Mouse (Mus musculus): ENCODE measurements at regions not wholly inside any gene's neighbourhood (a gene's known extent, or its start where the extent isn't known, plus 50 kb on each side); places are given as distances from the start of the nearest gene placed in this dataset.

DNA sequence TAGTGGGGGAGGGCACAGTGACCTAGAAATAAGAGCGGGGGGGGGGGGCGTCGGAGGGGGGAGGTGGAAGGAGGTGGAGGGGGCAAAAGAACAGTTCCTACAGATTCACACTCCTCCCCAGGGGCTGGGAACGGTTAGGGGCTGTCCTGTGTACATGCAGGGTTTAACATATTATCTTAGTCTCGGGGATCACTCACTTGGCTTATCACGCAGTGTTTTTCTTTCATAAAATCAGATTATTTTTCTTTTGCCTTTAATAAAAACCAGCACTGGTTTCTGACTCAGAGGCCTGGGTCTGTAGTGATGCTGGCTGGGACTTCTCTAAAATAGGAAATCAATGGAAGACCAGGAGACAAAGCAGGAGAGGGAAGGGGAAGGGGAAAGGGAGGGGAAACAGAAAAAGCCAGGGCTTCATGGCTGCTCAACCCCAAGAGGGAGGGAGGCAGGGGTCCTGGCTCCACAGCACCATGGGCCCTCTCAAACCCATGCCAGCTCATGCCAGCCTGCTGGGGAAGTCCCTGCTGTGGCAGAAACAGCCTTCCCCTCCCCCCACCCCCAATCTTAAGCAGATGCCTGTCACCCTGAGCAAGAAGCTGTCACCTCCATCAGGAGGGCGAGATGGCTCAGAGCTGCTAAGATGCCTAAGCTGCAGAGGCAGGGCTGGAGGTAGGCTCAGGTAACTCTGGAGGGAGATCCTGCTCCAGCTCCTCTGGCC lies 108.3 kb upstream of the Syt13 start:
- DNase-seq: no peak

DNA sequence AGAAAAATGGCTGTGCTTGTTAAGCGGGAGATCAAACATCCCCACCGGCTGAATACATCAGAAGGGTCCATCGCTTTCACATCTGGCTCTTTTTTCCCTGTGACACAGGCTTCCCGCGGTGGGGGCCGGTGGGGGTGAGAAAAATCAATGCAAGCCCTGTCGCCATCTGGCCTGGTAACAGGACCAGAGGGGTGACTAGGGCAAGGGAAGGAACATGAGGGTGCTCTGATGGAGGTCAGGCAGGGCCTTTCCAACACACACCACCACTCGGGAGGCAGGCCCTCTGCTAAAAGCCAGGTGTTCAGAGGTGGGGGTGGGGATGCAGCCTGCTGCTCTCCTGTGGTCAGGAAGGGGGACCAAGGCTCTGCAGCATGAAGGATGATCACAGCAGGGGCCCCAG lies 107.5 kb upstream of the Syt13 start:
- DNase-seq: no peak

GRCm38 (mm10) chr2:92808121-92808520 lies 106.8 kb upstream of the Syt13 start:
- no peak for DNase-seq

- no peak for DNase-seq
These were observed 105.7 kb upstream of the Syt13 start for GRCm38 (mm10) chr2:92809226-92809625.

- DNase-seq: no peak
These were observed 105.1 kb upstream of the Syt13 start for GRCm38 (mm10) chr2:92809681-92810323.

- DNase-seq: peak; percentile 16
These were observed 103.9 kb upstream of the Syt13 start for GRCm38 (mm10) chr2:92810956-92811355.

GRCm38 (mm10) chr2:92813028-92813427 lies 101.9 kb upstream of the Syt13 start:
- DNase-seq: no peak

DNA sequence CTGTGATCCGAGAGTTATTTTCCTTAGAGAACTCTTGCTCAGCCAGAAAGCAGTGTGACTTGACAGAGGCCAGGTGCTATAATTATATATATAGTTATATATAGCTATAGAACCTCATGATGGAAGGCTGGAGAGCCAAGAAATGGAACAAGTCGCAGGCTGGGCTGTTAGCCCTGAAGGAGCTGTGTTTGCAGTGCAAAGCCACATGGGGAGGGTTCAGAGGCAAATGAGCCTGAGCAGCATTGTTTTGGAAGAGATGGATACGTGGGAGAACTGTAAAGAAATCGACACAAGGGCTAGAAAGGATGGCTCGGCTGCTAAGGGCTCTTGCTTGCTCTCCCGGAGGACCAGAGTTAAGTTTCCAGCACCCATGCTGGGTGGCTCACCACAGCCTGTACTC lies 95.3 kb upstream of the Syt13 start:
- DNase-seq: no peak

- no peak for DNase-seq
These were observed 90.6 kb upstream of the Syt13 start for GRCm38 (mm10) chr2:92824325-92824724.

GRCm38 (mm10) chr2:92825395-92825794 lies 89.5 kb upstream of the Syt13 start:
- DNase-seq: no peak

GRCm38 (mm10) chr2:92830134-92830533 lies 84.8 kb upstream of the Syt13 start:
- peak; percentile 22 for DNase-seq

DNA sequence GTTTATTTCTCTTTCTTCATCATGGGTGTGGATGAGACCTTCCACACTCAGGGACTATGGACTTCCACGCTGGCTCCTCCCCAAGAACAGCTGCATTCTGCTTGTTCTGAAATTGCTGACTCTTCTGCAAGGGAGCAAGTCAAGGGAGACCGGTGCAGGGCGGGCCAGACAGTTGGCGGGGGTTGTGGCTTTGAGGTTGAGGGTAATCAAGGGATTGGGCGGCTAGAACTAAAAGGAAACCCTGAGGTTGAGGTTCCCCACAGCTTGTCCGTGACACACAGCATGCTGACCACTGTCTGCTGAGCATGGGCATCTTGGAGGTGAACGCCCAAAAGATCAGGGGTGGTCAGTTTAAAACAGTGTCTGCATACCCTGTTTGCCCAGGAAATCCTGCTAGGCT lies 83.1 kb upstream of the Syt13 start:
- no peak for DNase-seq

DNA sequence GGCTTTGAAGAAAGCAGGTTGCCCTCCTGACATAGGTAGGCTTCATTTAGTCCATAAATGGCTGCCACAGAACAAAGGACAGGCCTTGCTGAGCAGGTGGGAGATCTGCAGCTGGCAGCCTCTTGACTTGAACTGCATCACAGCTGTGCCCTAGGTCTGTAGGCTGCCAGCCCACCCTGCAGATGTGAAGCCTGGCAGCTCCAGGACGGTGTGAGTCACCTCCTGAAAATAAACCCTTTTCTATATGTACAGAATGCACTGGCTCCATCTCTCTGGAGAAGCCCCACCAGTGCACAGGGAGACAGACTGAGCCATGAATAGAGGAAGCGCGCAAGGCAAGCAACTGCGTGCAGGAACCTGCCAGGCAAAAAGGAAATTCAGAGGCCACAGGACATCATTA lies 78.7 kb upstream of the Syt13 start:
- no peak for DNase-seq

GRCm38 (mm10) chr2:92838012-92838411 lies 76.9 kb upstream of the Syt13 start:
- no peak for DNase-seq

DNA sequence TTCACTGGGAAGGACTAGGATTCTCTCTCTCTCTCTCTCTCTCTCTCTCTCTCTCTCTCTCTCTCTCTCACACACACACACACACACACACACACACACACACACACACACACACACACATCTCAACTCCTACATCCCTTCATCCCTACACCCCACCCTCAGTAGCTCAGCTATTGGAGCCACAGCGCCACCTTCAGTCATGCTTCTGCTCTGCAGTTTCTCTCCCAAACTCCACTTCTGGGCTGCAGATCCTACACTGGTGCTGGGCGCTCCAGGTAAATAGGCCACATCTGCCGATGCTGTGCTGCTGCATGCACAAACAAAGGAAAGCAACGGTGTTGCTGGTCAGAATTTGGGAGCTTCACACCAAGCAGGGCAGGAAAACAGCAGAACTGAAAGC lies 74.9 kb upstream of the Syt13 start:
- DNase-seq: peak; percentile 18

DNA sequence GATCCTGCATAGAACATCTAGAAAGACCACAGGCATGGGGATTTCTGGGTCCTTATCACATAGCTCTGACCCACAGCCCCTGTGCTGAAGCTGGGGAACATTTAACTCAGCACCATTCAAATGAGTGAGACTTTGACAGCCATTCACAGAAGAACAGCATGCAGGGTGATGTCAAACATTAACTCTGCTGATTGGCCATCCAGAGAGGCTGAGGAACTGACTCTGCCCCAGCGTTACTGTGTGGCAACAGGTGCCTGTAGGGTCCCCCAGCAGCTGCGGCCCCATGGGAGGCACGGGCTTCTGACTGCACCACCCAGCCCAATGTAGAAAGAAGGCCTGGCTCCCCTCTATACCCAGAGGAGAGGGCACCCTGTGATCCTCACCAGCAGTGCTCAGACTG lies 73.3 kb upstream of the Syt13 start:
- no peak for DNase-seq

GRCm38 (mm10) chr2:92845061-92845769 lies 69.7 kb upstream of the Syt13 start:
- DNase-seq: peak; percentile 32

GRCm38 (mm10) chr2:92848962-92849361 lies 65.9 kb upstream of the Syt13 start:
- no peak for DNase-seq

DNA sequence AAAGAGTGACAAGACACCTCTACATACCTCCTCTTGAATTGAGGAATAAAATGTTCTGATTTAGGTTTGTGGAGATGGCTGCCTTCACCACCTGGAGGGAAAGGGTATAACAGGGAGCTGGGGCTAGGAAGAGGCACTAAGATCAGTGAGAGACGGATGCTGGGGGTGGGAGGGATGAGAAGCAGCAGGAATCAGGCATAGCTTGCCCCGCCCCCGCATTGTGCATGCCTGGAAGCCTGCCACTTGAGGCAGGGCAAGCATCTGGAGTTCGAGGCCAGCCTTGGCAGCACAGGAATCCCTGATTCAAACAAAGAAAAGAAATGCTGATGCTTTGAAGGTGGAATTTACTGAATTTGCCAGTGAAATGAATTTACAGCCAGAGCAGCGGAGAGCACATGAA lies 63.6 kb upstream of the Syt13 start:
- DNase-seq: no peak

- no peak for DNase-seq
These were observed 61.7 kb upstream of the Syt13 start for GRCm38 (mm10) chr2:92853175-92853574.

DNA sequence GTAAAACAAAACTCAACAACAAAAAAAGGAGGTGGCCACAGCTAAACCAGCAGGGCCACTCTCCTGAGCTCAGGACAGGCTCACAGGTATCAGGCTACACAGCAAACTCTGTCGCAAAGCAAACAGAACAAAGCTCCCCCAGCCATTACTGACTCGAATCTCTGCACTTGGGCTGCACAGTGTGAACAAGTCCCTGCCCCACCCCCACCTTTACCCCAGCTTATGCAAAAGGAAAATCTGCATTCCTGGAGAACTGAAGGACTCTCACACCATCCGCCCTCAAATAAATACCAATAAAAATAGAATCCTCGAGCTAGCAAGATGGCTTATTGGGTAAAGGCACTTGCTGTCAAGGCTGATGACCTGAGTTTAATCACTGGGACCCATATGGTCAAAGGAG lies 60.6 kb upstream of the Syt13 start:
- DNase-seq: no peak

DNA sequence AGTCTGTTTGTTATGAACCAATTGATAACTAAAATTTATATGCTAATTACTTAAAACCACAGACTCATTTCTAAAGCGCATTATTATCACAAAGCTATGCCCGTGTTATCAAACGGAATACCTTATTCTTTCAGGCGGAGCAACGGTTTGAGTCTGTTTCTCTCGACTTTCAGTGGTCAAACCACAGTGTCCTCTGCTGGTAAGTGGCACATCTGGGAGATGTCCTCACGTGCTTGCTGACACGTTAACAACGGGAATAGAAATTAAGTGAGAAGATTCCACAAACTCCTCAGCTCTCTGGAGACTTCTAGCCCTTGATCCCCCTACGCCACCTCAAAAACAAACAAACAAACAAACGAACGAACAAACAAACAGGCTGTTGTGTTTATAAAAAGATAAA lies 58.9 kb upstream of the Syt13 start:
- DNase-seq: no peak

GRCm38 (mm10) chr2:92860502-92861197 lies 54.2 kb upstream of the Syt13 start:
- no peak for DNase-seq
